Mouse (Mus musculus) heart, embryonic 14.5 days (tissue): ENCODE measurements around the gene Rgs8. TPM values are rescaled to one million over a fixed set of nuclear protein-coding genes. Genes with fewer than 3 reads are reported as not detected.
A peak's percentile ranks its signal among the peaks of the same experiment; 100 is the strongest.

Experiments used
- ATAC-seq: fragments of 200-750 bp; cut with Nextera tagmentation; 2 replicates; pipeline ENCODE4 v1.8.0; 2017; ENCODE audit warnings: low read depth, moderate TSS enrichment; ENCODE audit not compliant: insufficient number of reproducible peaks, insufficient read depth, low FRiP score
- H3K27ac ChIP-seq, 2 experiments: fragments of 200-500 bp in 1 of 2; fragments of 300-500 bp in 1 of 2; sonication (generic) in 1 of 2; replicated peaks in 1 of 2; 2 replicates each; pipeline ENCODE4 v1.5.1; 2012 to 2014; ENCODE audit warnings: low read depth in 2 of 2, low read length in 2 of 2, control low read depth in 1 of 2, mild to moderate bottlenecking in 1 of 2, mixed read lengths in 1 of 2; ENCODE audit not compliant: control insufficient read depth in 1 of 2, insufficient read depth in 1 of 2
- H3K27me3 ChIP-seq: fragments of 300-500 bp; sonication (generic); 2 replicates; pipeline ENCODE4 v1.6.1; 2014; ENCODE audit warnings: mild to moderate bottlenecking, low read length, control low read depth; ENCODE audit not compliant: control insufficient read depth, insufficient read depth
- H3K36me3 ChIP-seq: fragments of 300-500 bp; sonication (generic); 2 replicates; pipeline ENCODE4 v1.6.1; 2014; ENCODE audit warnings: mild to moderate bottlenecking, control low read depth, low read length, mixed read lengths; ENCODE audit not compliant: control insufficient read depth, insufficient read depth
- H3K4me1 ChIP-seq, 2 experiments: fragments of 200-500 bp in 1 of 2; fragments of 300-500 bp in 1 of 2; sonication (generic) in 1 of 2; 2 replicates each; pipeline ENCODE4 v1.6.1; 2012 to 2014; ENCODE audit warnings: low read length in 2 of 2, control low read depth in 1 of 2, mixed read lengths in 1 of 2; ENCODE audit not compliant: control insufficient read depth in 2 of 2, insufficient read depth in 2 of 2
- H3K4me2 ChIP-seq: fragments of 300-500 bp; sonication (generic); 2 replicates; pipeline ENCODE4 v1.6.1; 2014; ENCODE audit warnings: mild to moderate bottlenecking, low read length
- H3K4me3 ChIP-seq, 2 experiments: fragments of 200-500 bp in 1 of 2; fragments of 300-500 bp in 1 of 2; sonication (generic) in 1 of 2; 2 replicates each; pipeline ENCODE4 v1.5.1; 2012 to 2014; ENCODE audit warnings: low read length in 2 of 2, mild to moderate bottlenecking in 2 of 2, control low read depth in 1 of 2, low read depth in 1 of 2, moderate library complexity in 1 of 2; ENCODE audit not compliant: control insufficient read depth in 1 of 2, insufficient read depth in 1 of 2
- H3K9ac ChIP-seq: fragments of 300-500 bp; sonication (generic); 2 replicates; pipeline ENCODE4 v1.6.1; 2014; ENCODE audit warnings: mild to moderate bottlenecking, low read length
- H3K9me3 ChIP-seq: fragments of 300-500 bp; sonication (generic); 2 replicates; pipeline ENCODE4 v1.6.1; 2016; ENCODE audit warnings: low read length, control low read depth; ENCODE audit not compliant: control insufficient read depth
- WGBS: fragments of 180-500 bp; shearing (Covaris S2); extraction: QIAGEN DNeasy Blood & Tissue Kit; methylation state at CpG from one replicate; pipeline ENCODE4 v1.1.7; 2014; 5-methylcytosine and 5-hydroxymethylcytosine counted together
- polyA plus RNA-seq: library from polyadenylated mRNA; unstranded; fragments of >200 nt; fragmentation: Nextera tagmentation; extraction: Ambion mirVana; gene quantifications from 2 replicates; pipeline ENCODE4 v1.2.1, GENCODE M21; 2014

Gene Rgs8
- polyA plus RNA-seq, 1 experiment from 2014 or later: 0.58 TPM

GRCm38 (mm10) chr1:153721565-153722310 is 68.9 kb downstream of the Rgs8 start:
- Histone ChIP-seq H3K9me3 (no peaks in the 10 kb centered on the region), H3K4me3 (no peak overlapping the region), H3K27me3 (no peaks in the 10 kb centered on the region), H3K36me3 (no peaks in the 10 kb centered on the region), H3K4me2 (no peak overlapping the region), H3K27ac (no peak overlapping the region), H3K9ac (no peak overlapping the region), H3K4me1 (no peaks in the 10 kb centered on the region)
- ATAC-seq: no peak
- WGBS: 70% methylated on average over 9 of the region's 9 CpGs

GRCm38 (mm10) chr1:153723426-153723825 is 70.6 kb downstream of the Rgs8 start:
- H3K27ac ChIP-seq: no peak overlapping the region
- H3K4me1 ChIP-seq: no peaks in the 10 kb centered on the region
- no peak overlapping the region for H3K4me3 ChIP-seq
- ATAC-seq: no peak
- no peaks in the 10 kb centered on the region for H3K27me3 ChIP-seq
- WGBS: 67% methylated on average over 9 of the region's 9 CpGs
- no peak overlapping the region for H3K4me2 ChIP-seq
- H3K9me3 ChIP-seq: no peaks in the 10 kb centered on the region
- no peak overlapping the region for H3K9ac ChIP-seq
- H3K36me3 ChIP-seq: no peaks in the 10 kb centered on the region

- Histone ChIP-seq H3K27ac (no peak overlapping the region), H3K4me3 (no peak overlapping the region), H3K36me3 (no peaks in the 10 kb centered on the region), H3K27me3 (no peaks in the 10 kb centered on the region), H3K4me1 (peaks cover 11 to 13% of the 10 kb centered on the region in 2 experiments), H3K9ac (no peak overlapping the region), H3K4me2 (no peak overlapping the region), H3K9me3 (no peaks in the 10 kb centered on the region)
- 84% methylated on average over 16 of the region's 16 CpGs for WGBS
- no peak for ATAC-seq
These were observed 73.8 kb downstream of the Rgs8 start for GRCm38 (mm10) chr1:153726636-153727035.

GRCm38 (mm10) chr1:153729806-153730205 is 77.0 kb downstream of the Rgs8 start:
- peaks cover 16 to 19% of the 10 kb centered on the region in 2 experiments for H3K4me1 ChIP-seq
- H3K27me3 ChIP-seq: 0 out of 2 replicates have a peak, but pooled peaks cover 6% of the 10 kb centered on the region
- H3K4me3 ChIP-seq: no peak overlapping the region
- no peak overlapping the region for H3K9ac ChIP-seq
- no peaks in the 10 kb centered on the region for H3K36me3 ChIP-seq
- H3K4me2 ChIP-seq: no peak overlapping the region
- peak overlapping the region in 1 of 2 experiments; percentile 67; a peak in 1 of 4 replicates for H3K27ac ChIP-seq
- 32% methylated on average over 2 of the region's 2 CpGs for WGBS
- no peak for ATAC-seq
- H3K9me3 ChIP-seq: no peaks in the 10 kb centered on the region

GRCm38 (mm10) chr1:153730671-153731070 is 77.8 kb downstream of the Rgs8 start:
- Histone ChIP-seq H3K4me2 (no peak overlapping the region), H3K4me1 (peaks cover 16 to 19% of the 10 kb centered on the region in 2 experiments), H3K36me3 (no peaks in the 10 kb centered on the region), H3K9ac (no peak overlapping the region), H3K9me3 (no peaks in the 10 kb centered on the region), H3K27me3 (0 out of 2 replicates have a peak, but pooled peaks cover 11% of the 10 kb centered on the region), H3K27ac (peak overlapping the region; percentile 50 to 67), H3K4me3 (no peak overlapping the region)
- peak; percentile 86 for ATAC-seq
- 7% methylated on average over 3 of the region's 3 CpGs for WGBS

- no peak overlapping the region for H3K9ac ChIP-seq
- WGBS: 56% methylated on average over 9 of the region's 9 CpGs
- peaks cover 22% of the 10 kb centered on the region for H3K27me3 ChIP-seq
- no peak for ATAC-seq
- no peaks in the 10 kb centered on the region for H3K9me3 ChIP-seq
- H3K4me2 ChIP-seq: no peak overlapping the region
- peaks cover 16 to 22% of the 10 kb centered on the region in 2 experiments for H3K4me1 ChIP-seq
- no peaks in the 10 kb centered on the region for H3K36me3 ChIP-seq
- H3K27ac ChIP-seq: no peak overlapping the region
- no peak overlapping the region for H3K4me3 ChIP-seq
These were observed 80.4 kb downstream of the Rgs8 start for GRCm38 (mm10) chr1:153733181-153733580.

- H3K4me2 ChIP-seq: no peak overlapping the region
- no peak overlapping the region for H3K9ac ChIP-seq
- no peaks in the 10 kb centered on the region for H3K36me3 ChIP-seq
- no peak for ATAC-seq
- no peak overlapping the region for H3K4me3 ChIP-seq
- peaks cover 16 to 22% of the 10 kb centered on the region in 2 experiments for H3K4me1 ChIP-seq
- WGBS: 70% methylated on average over 4 of the region's 4 CpGs
- no peaks in the 10 kb centered on the region for H3K9me3 ChIP-seq
- H3K27ac ChIP-seq: no peak overlapping the region
- peaks cover 32% of the 10 kb centered on the region for H3K27me3 ChIP-seq
These were observed 82.0 kb downstream of the Rgs8 start for GRCm38 (mm10) chr1:153734866-153735265.

GRCm38 (mm10) chr1:153736096-153736495 is 83.3 kb downstream of the Rgs8 start:
- Histone ChIP-seq H3K4me3 (no peak overlapping the region), H3K27me3 (peaks cover 34% of the 10 kb centered on the region), H3K27ac (no peak overlapping the region)

More at GRCm38 (mm10) chr1:153736096-153736495, 83.3 kb downstream of the Rgs8 start:
- Histone ChIP-seq H3K9ac (no peak overlapping the region), H3K4me1 (peaks cover 7 to 11% of the 10 kb centered on the region in 2 experiments), H3K9me3 (no peaks in the 10 kb centered on the region), H3K4me2 (no peak overlapping the region), H3K36me3 (no peaks in the 10 kb centered on the region)
- no peak for ATAC-seq
- 49% methylated on average over 6 of the region's 6 CpGs for WGBS
